19 mouse cellular contexts compared by ENCODE assay signal in genomic region chr5:33901278-33901677, GRCm38 (mm10).
"Had no signal": no experiment of that assay in that cellular context is flagged by ENCODE, and none has a peak within 500 bp of the region (broad histone marks: within the 10 kb centered on the region; RNA-seq: fewer than 3 reads in every experiment).

No protein-coding gene starts in this region.

- H3K27me3 ChIP-seq: midbrain, embryonic 12.5 days; neural tube, embryonic 13.5 days; neural tube, embryonic 15.5 days had no signal

- H3K9me3 ChIP-seq: midbrain, embryonic 12.5 days; neural tube, embryonic 13.5 days; neural tube, embryonic 15.5 days had no signal

- H3K4me1 ChIP-seq: midbrain, embryonic 12.5 days; neural tube, embryonic 13.5 days; neural tube, embryonic 15.5 days had no signal

- H3K27ac ChIP-seq: liver, embryonic 14.5 days; midbrain, embryonic 12.5 days; neural tube, embryonic 13.5 days; neural tube, embryonic 15.5 days had no signal

- ATAC-seq: midbrain, embryonic 16.5 days had no signal

- DNase-seq: lung, adult 18-20 months; lung, embryonic 14.5 days; lung, postnatal 10 days; lung, postnatal 4 days; midbrain, embryonic 14.5 days; retina, postnatal 1 day; right cerebral cortex, adult 18-20 months; right cerebral cortex, postnatal 25 days; right cerebral cortex, postnatal 4 days; spleen, adult 18-20 months; thymus, adult 18-20 months; thymus, postnatal 14 days; thymus, postnatal 36 days had no signal

- H3K4me2 ChIP-seq: lung, embryonic 14.5 days; midbrain, embryonic 12.5 days; neural tube, embryonic 13.5 days; neural tube, embryonic 15.5 days had no signal

- H3K9ac ChIP-seq: liver, embryonic 14.5 days; lung, embryonic 14.5 days; midbrain, embryonic 12.5 days; neural tube, embryonic 13.5 days; neural tube, embryonic 15.5 days had no signal

- H3K4me3 ChIP-seq: midbrain, embryonic 12.5 days; myocyte; neural tube, embryonic 13.5 days; neural tube, embryonic 15.5 days had no signal
